Mouse (Mus musculus): ENCODE results near the gene H2-Q4.
"Not testable (repeated sequence)": the region's sequence is repeated elsewhere in the genome, so short reads cannot be mapped to it uniquely, and the experiment has no call there.

The H2-Q4 gene

GRCm38 (mm10) chr17:35379369-35379728, at the start of gene H2-Q4:
Gene H2-Q4 (plus strand): TSS chr17:35379617.
- peak; percentile 96 for DNase-seq

- DNase-seq, result not testable (repeated sequence)
Observed at GRCm38 (mm10) chr17:35329714-35330113, 49.7 kb upstream of the H2-Q4 start.

GRCm38 (mm10) chr17:35331546-35331945, 47.9 kb upstream of the H2-Q4 start:
- peak; percentile 12 for DNase-seq

GRCm38 (mm10) chr17:35342071-35342671, 37.2 kb upstream of the H2-Q4 start, which contains the start of gene H2-Q2:
Gene H2-Q2 (plus strand): TSS chr17:35342242.
- DNase-seq, result no peak

GRCm38 (mm10) chr17:35342711-35343476, 36.5 kb upstream of the H2-Q4 start:
- DNase-seq, result peak; percentile 32

- not testable (repeated sequence) for DNase-seq
Observed at GRCm38 (mm10) chr17:35347659-35348058, 31.8 kb upstream of the H2-Q4 start.

- not testable (repeated sequence) for DNase-seq
Observed at GRCm38 (mm10) chr17:35353275-35353674, 26.1 kb upstream of the H2-Q4 start.

GRCm38 (mm10) chr17:35354071-35354470, 25.3 kb upstream of the H2-Q4 start:
- no peak for DNase-seq

GRCm38 (mm10) chr17:35357086-35357485, 22.3 kb upstream of the H2-Q4 start:
- no peak for DNase-seq

- DNase-seq, result no peak
Observed at GRCm38 (mm10) chr17:35358763-35359469, 20.5 kb upstream of the H2-Q4 start.

GRCm38 (mm10) chr17:35359470-35359862, 20.0 kb upstream of the H2-Q4 start:
- DNase-seq, result no peak

GRCm38 (mm10) chr17:35379729-35380451, 473 bp downstream of the H2-Q4 start:
- peak; percentile 40 for DNase-seq

GRCm38 (mm10) chr17:35389796-35390195, 10.4 kb downstream of the H2-Q4 start:
- DNase-seq, result peak; percentile 38

GRCm38 (mm10) chr17:35392671-35393070, 13.3 kb downstream of the H2-Q4 start:
- DNase-seq, result not testable (repeated sequence)

- peak; percentile 15 for DNase-seq
Observed at GRCm38 (mm10) chr17:35393864-35394800, 14.7 kb downstream of the H2-Q4 start.

- not testable (repeated sequence) for DNase-seq
Observed at GRCm38 (mm10) chr17:35396956-35397355, 17.5 kb downstream of the H2-Q4 start.

- not testable (repeated sequence) for DNase-seq
Observed at GRCm38 (mm10) chr17:35413057-35413456, 33.6 kb downstream of the H2-Q4 start.

- not testable (repeated sequence) for DNase-seq
Observed at GRCm38 (mm10) chr17:35415273-35416129, 36.1 kb downstream of the H2-Q4 start.

- no peak for DNase-seq
Observed at GRCm38 (mm10) chr17:35418772-35419171, 39.4 kb downstream of the H2-Q4 start.

GRCm38 (mm10) chr17:35419564-35419963, 40.1 kb downstream of the H2-Q4 start:
- not testable (repeated sequence) for DNase-seq
